Mouse (Mus musculus): Measurements from ENCODE around the gene Cpt1c. TPM values are rescaled to one million over a fixed set of nuclear protein-coding genes. Genes with fewer than 3 reads are reported as not detected.

The Cpt1c gene
- polyA plus RNA-seq, 1 experiment from 2014 or later: 17.5 TPM

- Histone ChIP-seq H3K9me3 (ENCODE audit: control insufficient read depth, low read length) (no peaks in the 10 kb centered on the region), H3K27me3 (ENCODE audit: control insufficient read depth, insufficient read depth, low read length) (no peaks in the 10 kb centered on the region), H3K4me3 (ENCODE audit: low read depth, low read length) (no peak overlapping the region), H3K27ac (replicated peaks; ENCODE audit: low read depth, low read length) (no peak overlapping the region), H3K4me2 (ENCODE audit: low read depth, severe bottlenecking) (no peak overlapping the region), H3K9ac (ENCODE audit: low read length) (no peak overlapping the region), H3K4me1 (ENCODE audit: control insufficient read depth, insufficient read depth, low read length) (no peaks in the 10 kb centered on the region), H3K36me3 (ENCODE audit: control insufficient read depth, insufficient read depth, low read length) (peaks cover 10% of the 10 kb centered on the region; the same call in 1 of the 2 replicates)
- DNase-seq (ENCODE audit: low spot score) (no peak), ATAC-seq (ENCODE audit: insufficient number of reproducible peaks, low FRiP score, low TSS enrichment, low read depth) (0 out of 2 replicates have a peak, but pooled peaks have one; percentile 21)
- 94% methylated on average over 4 of the region's 4 CpGs for WGBS
Measured at GRCm38 (mm10) chr7:44916881-44917280, 57.8 kb downstream of the Cpt1c start.

GRCm38 (mm10) chr7:44916191-44916590 is 58.5 kb downstream of the Cpt1c start:
- H3K4me3 ChIP-seq (ENCODE audit: low read depth, low read length): no peak overlapping the region
- no peaks in the 10 kb centered on the region for H3K9me3 ChIP-seq (ENCODE audit: control insufficient read depth, low read length)
- ATAC-seq (ENCODE audit: insufficient number of reproducible peaks, low FRiP score, low TSS enrichment, low read depth) (no peak), DNase-seq (ENCODE audit: low spot score) (no peak)
- H3K4me2 ChIP-seq (ENCODE audit: low read depth, severe bottlenecking): no peak overlapping the region
- 88% methylated on average over 6 of the region's 6 CpGs for WGBS
- H3K27me3 ChIP-seq (ENCODE audit: control insufficient read depth, insufficient read depth, low read length): no peaks in the 10 kb centered on the region
- peaks cover 10% of the 10 kb centered on the region; the same call in 1 of the 2 replicates for H3K36me3 ChIP-seq (ENCODE audit: control insufficient read depth, insufficient read depth, low read length)
- H3K27ac ChIP-seq (replicated peaks; ENCODE audit: low read depth, low read length): no peak overlapping the region
- no peak overlapping the region for H3K9ac ChIP-seq (ENCODE audit: low read length)
- no peaks in the 10 kb centered on the region for H3K4me1 ChIP-seq (ENCODE audit: control insufficient read depth, insufficient read depth, low read length)

GRCm38 (mm10) chr7:44915314-44915713 is 59.3 kb downstream of the Cpt1c start:
- Histone ChIP-seq H3K4me3 (ENCODE audit: low read depth, low read length) (no peak overlapping the region), H3K4me2 (ENCODE audit: low read depth, severe bottlenecking) (no peak overlapping the region), H3K9me3 (ENCODE audit: control insufficient read depth, low read length) (no peaks in the 10 kb centered on the region), H3K27me3 (ENCODE audit: control insufficient read depth, insufficient read depth, low read length) (no peaks in the 10 kb centered on the region), H3K4me1 (ENCODE audit: control insufficient read depth, insufficient read depth, low read length) (no peaks in the 10 kb centered on the region), H3K9ac (ENCODE audit: low read length) (no peak overlapping the region), H3K36me3 (ENCODE audit: control insufficient read depth, insufficient read depth, low read length) (peaks cover 10% of the 10 kb centered on the region; the same call in 1 of the 2 replicates), H3K27ac (replicated peaks; ENCODE audit: low read depth, low read length) (no peak overlapping the region)
- DNase-seq (ENCODE audit: low spot score): no peak
- ATAC-seq (ENCODE audit: insufficient number of reproducible peaks, low FRiP score, low TSS enrichment, low read depth): no peak
- WGBS: 92% methylated on average over 9 of the region's 9 CpGs

GRCm38 (mm10) chr7:44914396-44914795 is 60.3 kb downstream of the Cpt1c start:
- Histone ChIP-seq H3K4me3 (ENCODE audit: low read depth, low read length) (no peak overlapping the region), H3K9me3 (ENCODE audit: control insufficient read depth, low read length) (no peaks in the 10 kb centered on the region), H3K4me2 (ENCODE audit: low read depth, severe bottlenecking) (no peak overlapping the region), H3K27ac (replicated peaks; ENCODE audit: low read depth, low read length) (no peak overlapping the region), H3K27me3 (ENCODE audit: control insufficient read depth, insufficient read depth, low read length) (no peaks in the 10 kb centered on the region), H3K9ac (ENCODE audit: low read length) (no peak overlapping the region), H3K36me3 (ENCODE audit: control insufficient read depth, insufficient read depth, low read length) (peaks cover 10% of the 10 kb centered on the region; the same call in 1 of the 2 replicates), H3K4me1 (ENCODE audit: control insufficient read depth, insufficient read depth, low read length) (no peaks in the 10 kb centered on the region)
- DNase-seq (ENCODE audit: low spot score): no peak
- WGBS: 89% methylated on average over 2 of the region's 2 CpGs
- ATAC-seq (ENCODE audit: insufficient number of reproducible peaks, low FRiP score, low TSS enrichment, low read depth): no peak

Small RNA genes within 50 kb of the gene (microRNA-seq; reads per million reads assigned to microRNA genes)
- gene Mir7054: 0.92 reads per million

Other genes with a start within 250 kb of the Cpt1c start
- gene Vrk3, start 226.4 kb downstream of the Cpt1c start, polyA plus RNA-seq (2014; fragmentation: Nextera tagmentation; extraction: Ambion mirVana): 36.8 and 38.2 TPM in 2 replicates
- gene Zfp473, start 223.8 kb downstream of the Cpt1c start, polyA plus RNA-seq (2014; fragmentation: Nextera tagmentation; extraction: Ambion mirVana): 3.2 and 3.8 TPM in 2 replicates
- 81.7 and 82.6 TPM in 2 replicates for gene Nup62, start 158.8 kb downstream of the Cpt1c start, polyA plus RNA-seq (2014; fragmentation: Nextera tagmentation; extraction: Ambion mirVana)
- 1.1 TPM in 2 replicates for gene Il4i1, start 158.5 kb downstream of the Cpt1c start, polyA plus RNA-seq (2014; fragmentation: Nextera tagmentation; extraction: Ambion mirVana)
- gene Atf5, start 158.2 kb downstream of the Cpt1c start, polyA plus RNA-seq (2014; fragmentation: Nextera tagmentation; extraction: Ambion mirVana): 2.1 and 2.3 TPM in 2 replicates
- 38.6 and 63.4 TPM in 2 replicates for gene Akt1s1, start 125.9 kb downstream of the Cpt1c start, polyA plus RNA-seq (2014; fragmentation: Nextera tagmentation; extraction: Ambion mirVana)
- 60.9 and 69.0 TPM in 2 replicates for gene Tbc1d17, start 125.8 kb downstream of the Cpt1c start, polyA plus RNA-seq (2014; fragmentation: Nextera tagmentation; extraction: Ambion mirVana)
- 31.0 and 31.2 TPM in 2 replicates for gene Pnkp, start 117.7 kb downstream of the Cpt1c start, polyA plus RNA-seq (2014; fragmentation: Nextera tagmentation; extraction: Ambion mirVana)
- 410 and 427 TPM in 2 replicates for gene Ptov1, start 105.1 kb downstream of the Cpt1c start, polyA plus RNA-seq (2014; fragmentation: Nextera tagmentation; extraction: Ambion mirVana)
- gene Med25, start 82.1 kb downstream of the Cpt1c start, polyA plus RNA-seq (2014; fragmentation: Nextera tagmentation; extraction: Ambion mirVana): 79.2 and 80.5 TPM in 2 replicates
- gene Fuz, start 78.8 kb downstream of the Cpt1c start, polyA plus RNA-seq (2014; fragmentation: Nextera tagmentation; extraction: Ambion mirVana): 14.8 and 16.0 TPM in 2 replicates
- gene Ap2a1, start 45.4 kb downstream of the Cpt1c start, polyA plus RNA-seq (2014; fragmentation: Nextera tagmentation; extraction: Ambion mirVana): 77.0 and 78.8 TPM in 2 replicates
- 0.13 TPM in 1 of 2 replicates, not detected in the other for gene Tsks, start 31.6 kb downstream of the Cpt1c start, polyA plus RNA-seq (2014; fragmentation: Nextera tagmentation; extraction: Ambion mirVana)
- gene Prmt1, start 11.7 kb upstream of the Cpt1c start, polyA plus RNA-seq (2014; fragmentation: Nextera tagmentation; extraction: Ambion mirVana): 332 and 334 TPM in 2 replicates
- 73.9 and 83.5 TPM in 2 replicates for gene Irf3, start 22.8 kb upstream of the Cpt1c start, polyA plus RNA-seq (2014; fragmentation: Nextera tagmentation; extraction: Ambion mirVana)
- 91.7 and 91.9 TPM in 2 replicates for gene Bcl2l12, start 23.9 kb upstream of the Cpt1c start, polyA plus RNA-seq (2014; fragmentation: Nextera tagmentation; extraction: Ambion mirVana)
- gene Scaf1, start 41.5 kb upstream of the Cpt1c start, polyA plus RNA-seq (2014; fragmentation: Nextera tagmentation; extraction: Ambion mirVana): 52.0 and 60.3 TPM in 2 replicates
- gene Rras, start 43.1 kb upstream of the Cpt1c start, polyA plus RNA-seq (2014; fragmentation: Nextera tagmentation; extraction: Ambion mirVana): 20.8 and 21.0 TPM in 2 replicates
- gene Prr12, start 78.0 kb upstream of the Cpt1c start, polyA plus RNA-seq (2014; fragmentation: Nextera tagmentation; extraction: Ambion mirVana): 18.5 and 20.0 TPM in 2 replicates
- gene Nosip, start 87.6 kb upstream of the Cpt1c start, polyA plus RNA-seq (2014; fragmentation: Nextera tagmentation; extraction: Ambion mirVana): 70.2 and 73.9 TPM in 2 replicates
- gene Prrg2, start 87.8 kb upstream of the Cpt1c start, polyA plus RNA-seq (2014; fragmentation: Nextera tagmentation; extraction: Ambion mirVana): 22.1 and 24.6 TPM in 2 replicates
- gene Rcn3, start 117.4 kb upstream of the Cpt1c start, polyA plus RNA-seq (2014; fragmentation: Nextera tagmentation; extraction: Ambion mirVana): 220 and 245 TPM in 2 replicates
- 8.0 and 9.8 TPM in 2 replicates for gene Fcgrt, start 129.0 kb upstream of the Cpt1c start, polyA plus RNA-seq (2014; fragmentation: Nextera tagmentation; extraction: Ambion mirVana)
- gene Rps11, start 149.6 kb upstream of the Cpt1c start, polyA plus RNA-seq (2014; fragmentation: Nextera tagmentation; extraction: Ambion mirVana): 1,759 and 1,785 TPM in 2 replicates
- 1,469 and 1,490 TPM in 2 replicates for gene Rpl13a, start 153.9 kb upstream of the Cpt1c start, polyA plus RNA-seq (2014; fragmentation: Nextera tagmentation; extraction: Ambion mirVana)
- 0.45 TPM in 1 of 2 replicates, not detected in the other for gene Gm45713, start 161.4 kb upstream of the Cpt1c start, polyA plus RNA-seq (2014; fragmentation: Nextera tagmentation; extraction: Ambion mirVana)
- 0.33 and 0.44 TPM in 2 replicates for gene Flt3l, start 161.6 kb upstream of the Cpt1c start, polyA plus RNA-seq (2014; fragmentation: Nextera tagmentation; extraction: Ambion mirVana)
- gene Pih1d1, start 179.5 kb upstream of the Cpt1c start, polyA plus RNA-seq (2014; fragmentation: Nextera tagmentation; extraction: Ambion mirVana): 106 and 108 TPM in 2 replicates
- gene Aldh16a1, start 179.7 kb upstream of the Cpt1c start, polyA plus RNA-seq (2014; fragmentation: Nextera tagmentation; extraction: Ambion mirVana): 37.2 and 38.7 TPM in 2 replicates
- 0.11 TPM in 1 of 2 replicates, not detected in the other for gene Slc17a7, start 189.1 kb upstream of the Cpt1c start, polyA plus RNA-seq (2014; fragmentation: Nextera tagmentation; extraction: Ambion mirVana)
- gene Gfy, start 204.7 kb upstream of the Cpt1c start, polyA plus RNA-seq (2014; fragmentation: Nextera tagmentation; extraction: Ambion mirVana): not detected in 2 replicates
- not detected in 2 replicates for gene Pth2, start 206.1 kb upstream of the Cpt1c start, polyA plus RNA-seq (2014; fragmentation: Nextera tagmentation; extraction: Ambion mirVana)
- gene Ccdc155, start 230.0 kb upstream of the Cpt1c start, polyA plus RNA-seq (2014; fragmentation: Nextera tagmentation; extraction: Ambion mirVana): 0.41 and 0.51 TPM in 2 replicates
- 0.51 and 0.60 TPM in 2 replicates for gene Dkkl1, start 237.3 kb upstream of the Cpt1c start, polyA plus RNA-seq (2014; fragmentation: Nextera tagmentation; extraction: Ambion mirVana)
- gene Tead2, start 240.9 kb upstream of the Cpt1c start, polyA plus RNA-seq (2014; fragmentation: Nextera tagmentation; extraction: Ambion mirVana): 378 and 385 TPM in 2 replicates